Mouse (Mus musculus) frontal cortex, postnatal 14 days (tissue): ENCODE measurements around the gene Tsc2.

Experiments used
- DNase-seq, 2 experiments: peaks; one replicate each; pipeline ENCODE4 v3.0.0; 2022; ENCODE audit warnings: low spot score in 2 of 2

The Tsc2 gene

GRCm38 (mm10) chr17:24608874-24609273 is 23.6 kb downstream of the Tsc2 start:
- DNase-seq = no peak

- DNase-seq = no peak
Observed at GRCm38 (mm10) chr17:24608370-24608769, 24.1 kb downstream of the Tsc2 start.

- DNase-seq = no peak
Observed at GRCm38 (mm10) chr17:24604557-24604956, 27.9 kb downstream of the Tsc2 start.

GRCm38 (mm10) chr17:24603961-24604360 is 28.5 kb downstream of the Tsc2 start:
- no peak for DNase-seq

GRCm38 (mm10) chr17:24600502-24600901 is 31.9 kb downstream of the Tsc2 start:
- DNase-seq = no peak

GRCm38 (mm10) chr17:24597989-24598388 is 34.4 kb downstream of the Tsc2 start:
- DNase-seq = no peak

- no peak for DNase-seq
Observed at GRCm38 (mm10) chr17:24596471-24597183, 35.8 kb downstream of the Tsc2 start.

- DNase-seq = no peak
Observed at GRCm38 (mm10) chr17:24596073-24596466, 36.4 kb downstream of the Tsc2 start.

- no peak for DNase-seq
Observed at GRCm38 (mm10) chr17:24595126-24596072, 37.0 kb downstream of the Tsc2 start.

- no peak for DNase-seq
Observed at GRCm38 (mm10) chr17:24593992-24594890, 38.2 kb downstream of the Tsc2 start.

GRCm38 (mm10) chr17:24593248-24593647 is 39.2 kb downstream of the Tsc2 start:
- DNase-seq = no peak

- no peak for DNase-seq
Observed at GRCm38 (mm10) chr17:24591695-24592094, 40.7 kb downstream of the Tsc2 start.

- no peak for DNase-seq
Observed at GRCm38 (mm10) chr17:24590943-24591342, 41.5 kb downstream of the Tsc2 start.

GRCm38 (mm10) chr17:24586532-24586931 is 45.9 kb downstream of the Tsc2 start:
- no peak for DNase-seq

- no peak for DNase-seq
Observed at GRCm38 (mm10) chr17:24584520-24584919, 47.9 kb downstream of the Tsc2 start.

- no peak for DNase-seq
Observed at GRCm38 (mm10) chr17:24583599-24584460, 48.6 kb downstream of the Tsc2 start.

- no peak for DNase-seq
Observed at GRCm38 (mm10) chr17:24580287-24580686, 52.1 kb downstream of the Tsc2 start.

- no peak for DNase-seq
Observed at GRCm38 (mm10) chr17:24579532-24579931, 52.9 kb downstream of the Tsc2 start.

GRCm38 (mm10) chr17:24573811-24574210 is 58.6 kb downstream of the Tsc2 start:
- no peak for DNase-seq

GRCm38 (mm10) chr17:24572651-24573245 is 59.7 kb downstream of the Tsc2 start:
- no peak for DNase-seq
